ENCODE assay signal across 11 mouse cellular contexts in the genomic region with DNA sequence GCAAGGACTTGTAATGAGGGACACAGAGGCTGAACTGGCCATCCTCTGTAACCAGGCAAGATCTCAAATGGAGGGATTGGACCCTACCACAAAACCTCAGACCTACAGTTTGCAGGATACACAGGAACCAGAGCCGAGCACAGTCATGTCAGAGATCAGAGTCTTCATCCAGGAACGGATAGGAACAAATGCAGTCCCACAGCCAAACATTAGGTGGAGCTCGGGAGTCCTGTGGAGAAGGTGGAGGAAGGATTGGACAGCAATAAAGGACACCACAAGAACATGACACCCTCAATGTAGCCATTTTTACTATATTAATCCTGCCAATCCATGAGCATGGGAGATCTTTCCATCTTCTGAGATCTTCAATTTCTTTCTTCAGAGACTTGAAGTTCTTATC. TPM values are rescaled to one million over a fixed set of nuclear protein-coding genes. Genes with fewer than 3 reads are reported as not detected.
DNase-seq lines count a peak whose midpoint lies in the region; ATAC-seq and TF ChIP-seq lines count a peak whose summit lies in the region.
"Not testable (repeated sequence)": the region's sequence is repeated elsewhere in the genome, so short reads cannot be mapped to it uniquely, and the experiment has no call there.
"Had no signal": no experiment of that assay in that cellular context is flagged by ENCODE, and none has a peak within 500 bp of the region (broad histone marks: within the 10 kb centered on the region; RNA-seq: fewer than 3 reads in every experiment).

No protein-coding gene starts in this region.

- not testable (repeated sequence) for H3K4me1 ChIP-seq in MEL (ENCODE audit: control insufficient read depth in 1 of 2, insufficient read depth in 2 of 2, low read length in 2 of 2); hindbrain, embryonic 14.5 days (replicated peaks; ENCODE audit: control insufficient read depth, insufficient read depth, low read length); lung, embryonic 14.5 days (ENCODE audit: insufficient read depth)

- H3K4me3 ChIP-seq in MEL (ENCODE audit: control insufficient read depth in 1 of 2, insufficient read depth in 1 of 2, low read depth in 2 of 2, low read length in 2 of 2); hindbrain, embryonic 14.5 days (replicated peaks; ENCODE audit: low read length); lung, embryonic 14.5 days (ENCODE audit: low read depth, low read length): not testable (repeated sequence)

- not testable (repeated sequence) for H3K9ac ChIP-seq in MEL (ENCODE audit: control insufficient read depth, low read depth, low read length, poor library complexity, severe bottlenecking); hindbrain, embryonic 14.5 days; lung, embryonic 14.5 days

- peak; percentile 52 to 59 (median 53) for TF ChIP-seq CTCF in MEL (IDR thresholded peaks at IDR 0.05 in 2 of 3, conservative IDR thresholded peaks at IDR 0.05 in 1 of 3; ENCODE audit: control insufficient read depth in 1 of 3, insufficient read depth in 1 of 3, low read depth in 2 of 3, low read length in 3 of 3, poor library complexity in 1 of 3, severe bottlenecking in 1 of 3)
- TF ChIP-seq CTCF in lung, embryonic 14.5 days (IDR thresholded peaks at IDR 0.05; ENCODE audit: low read depth) = peak; percentile 73

- H3K4me2 ChIP-seq in hindbrain, embryonic 14.5 days (replicated peaks); lung, embryonic 14.5 days: not testable (repeated sequence)

- not testable (repeated sequence) for H3K9me3 ChIP-seq in MEL (replicated peaks; ENCODE audit: insufficient read depth, low read length); hindbrain, embryonic 14.5 days (ENCODE audit: control insufficient read depth, low read length); lung, embryonic 14.5 days (ENCODE audit: low read depth, low read length)

- not testable (repeated sequence) for H3K27ac ChIP-seq in MEL (ENCODE audit: control insufficient read depth, low read depth, low read length); hindbrain, embryonic 14.5 days; lung, embryonic 14.5 days (ENCODE audit: low read depth)

- TF ChIP-seq EP300 in MEL (IDR thresholded peaks at IDR 0.05; ENCODE audit: low read depth in 1 of 2, low read length in 2 of 2) = not testable (repeated sequence)

- TF ChIP-seq POLR2A in MEL (IDR thresholded peaks at IDR 0.05; ENCODE audit: control insufficient read depth in 1 of 2, insufficient read depth in 1 of 2, low read depth in 1 of 2, low read length in 2 of 2, poor library complexity in 1 of 2) = not testable (repeated sequence)

- peak; percentile 64 for ATAC-seq in frontal cortex, adult (ENCODE audit: low TSS enrichment)
- not testable (repeated sequence) for ATAC-seq in hindbrain, embryonic 14.5 days (ENCODE audit: low FRiP score); lung, embryonic 14.5 days (ENCODE audit: insufficient read depth)

- not testable (repeated sequence) for H3K36me3 ChIP-seq in MEL (ENCODE audit: control insufficient read depth in 1 of 2, insufficient read depth in 2 of 2, low read length in 2 of 2); hindbrain, embryonic 14.5 days (replicated peaks; ENCODE audit: control insufficient read depth, insufficient read depth); lung, embryonic 14.5 days (ENCODE audit: insufficient read depth)

- H3K27me3 ChIP-seq in MEL (ENCODE audit: control insufficient read depth in 1 of 2, insufficient read depth in 2 of 2, low read length in 2 of 2); hindbrain, embryonic 14.5 days (ENCODE audit: control insufficient read depth, insufficient read depth, low read length); lung, embryonic 14.5 days (ENCODE audit: insufficient read depth, low read length): not testable (repeated sequence)

- peak; percentile 47 for TF ChIP-seq RAD21 in MEL (IDR thresholded peaks at IDR 0.05; ENCODE audit: low read depth, low read length)

- WGBS in hindbrain, embryonic 14.5 days = 21% methylated on average over 3 of the region's 3 CpGs
- 7% methylated on average over 3 of the region's 3 CpGs for WGBS in lung, embryonic 14.5 days

- H3K79me2 ChIP-seq in MEL (ENCODE audit: control insufficient read depth, insufficient read depth, low read length, poor library complexity) = not testable (repeated sequence)

- peak; percentile 58 for DNase-seq in MEL (ENCODE audit: low read depth, low spot score)
- peak; percentile 57 for DNase-seq in cerebellum, adult 9-10 months
- peak; percentile 45 for DNase-seq in hindbrain, embryonic 14.5 days (ENCODE audit: low spot score)
- DNase-seq in layer of hippocampus, adult 9-10 months (ENCODE audit: low spot score) = peak; percentile 44
- peak; percentile 77 for DNase-seq in lung, embryonic 14.5 days
- DNase-seq in retina, embryonic 14.5 days (ENCODE audit: low spot score) = peak; percentile 71
- peak; percentile 18 to 19 for DNase-seq in urinary bladder, adult 18-20 months (ENCODE audit: low spot score in 2 of 2)

TF ChIP-seq in MEL, 35 proteins besides CTCF, POLR2A, EP300 and RAD21:
- TF ChIP-seq ZC3H11A (IDR thresholded peaks at IDR 0.05; ENCODE audit: low read depth, low read length) (peak; percentile 41), SMC3 (IDR thresholded peaks at IDR 0.05; ENCODE audit: low read depth, low read length) (peak; percentile 77)

RNA-seq across cellular contexts. Expression of gene 4930444G20Rik, which starts 31.6 kb away (rescaled TPM):
- not detected in 2 replicates for total RNA-seq in MEL (2012; rRNA removed)
- polyA plus RNA-seq in MEL (2012; ENCODE audit: insufficient read depth in 1 of 2, insufficient read length in 2 of 2, low read depth in 1 of 2, low replicate concordance in 2 of 2, missing spikeins in 1 of 2) = not detected
- not detected in 2 replicates for polyA plus RNA-seq in hindbrain, embryonic 14.5 days (2014; fragmentation: Nextera tagmentation; extraction: Ambion mirVana)
- polyA plus RNA-seq in lung, embryonic 14.5 days (2014; fragmentation: Nextera tagmentation; extraction: Ambion mirVana) = not detected in 2 replicates
- total RNA-seq: gastrocnemius, adult 8-10 months had no signal
- polyA plus RNA-seq: intestine, embryonic 16.5 days; urinary bladder, adult 2 months had no signal

Comparison
In these comparisons a context has a peak if more than half of its experiments do, and no peak if none do; other contexts are left out.
1. DNase-seq: peak in every context shown above with its lines; median percentile 77 in lung, embryonic 14.5 days; 71 in retina, embryonic 14.5 days; 58 in MEL; 57 in cerebellum, adult 9-10 months; 45 in hindbrain, embryonic 14.5 days; 44 in layer of hippocampus, adult 9-10 months; 18 in urinary bladder, adult 18-20 months.